Mouse (Mus musculus) megakaryocyte, embryonic 14.5 days (primary cell): ENCODE results near the gene Gm9837. TPM values are rescaled to one million over a fixed set of nuclear protein-coding genes. Genes with fewer than 3 reads are reported as not detected.
"Not testable (repeated sequence)": the region's sequence is repeated elsewhere in the genome, so short reads cannot be mapped to it uniquely, and the experiment has no call there.

Experiments used
- H3K27me3 ChIP-seq: replicated peaks from 2 replicates; pipeline ENCODE3; 2012; ENCODE audit warnings: inconsistent platforms
- H3K36me3 ChIP-seq: replicated peaks from 2 replicates; pipeline ENCODE3; 2012; ENCODE audit warnings: low read length, inconsistent platforms, mixed read lengths
- H3K4me1 ChIP-seq: 2 replicates; pipeline ENCODE4 v1.6.1; 2012; ENCODE audit warnings: inconsistent platforms
- H3K4me3 ChIP-seq: replicated peaks from 2 replicates; pipeline ENCODE3; 2012; ENCODE audit warnings: moderate library complexity, mild to moderate bottlenecking, inconsistent platforms
- H3K9me3 ChIP-seq: 2 replicates; pipeline ENCODE4 v1.6.1; 2012; ENCODE audit warnings: inconsistent platforms
- FLI1 ChIP-seq: IDR thresholded peaks from 2 replicates; pipeline ENCODE4 v1.6.1; 2012; ENCODE audit warnings: low read length, inconsistent platforms, mixed read lengths
- GATA1 ChIP-seq: IDR thresholded peaks from 3 replicates; pipeline ENCODE4 v1.6.1; 2012; ENCODE audit warnings: mixed read lengths, low read length, inconsistent platforms, borderline replicate concordance
- polyA plus RNA-seq: library from polyadenylated mRNA; stranded (reverse); fragments of >175 nt; gene quantifications from 2 replicates; pipeline ENCODE4 v1.2.3, GENCODE M21; 2012; ENCODE audit warnings: low replicate concordance; ENCODE audit not compliant: insufficient read depth

Gene Gm9837
- polyA plus RNA-seq, 1 experiment = not detected

GRCm38 (mm10) chr11:53441921-53442320 is 28.4 kb downstream of the Gm9837 start:
- Histone ChIP-seq H3K27me3 (peaks cover 27% of the 10 kb centered on the region), H3K4me3 (peak overlapping the region; percentile 64)
- TF ChIP-seq GATA1 (no peak; the same call in 2 of the 3 replicates), FLI1 (no peak)

DNA sequence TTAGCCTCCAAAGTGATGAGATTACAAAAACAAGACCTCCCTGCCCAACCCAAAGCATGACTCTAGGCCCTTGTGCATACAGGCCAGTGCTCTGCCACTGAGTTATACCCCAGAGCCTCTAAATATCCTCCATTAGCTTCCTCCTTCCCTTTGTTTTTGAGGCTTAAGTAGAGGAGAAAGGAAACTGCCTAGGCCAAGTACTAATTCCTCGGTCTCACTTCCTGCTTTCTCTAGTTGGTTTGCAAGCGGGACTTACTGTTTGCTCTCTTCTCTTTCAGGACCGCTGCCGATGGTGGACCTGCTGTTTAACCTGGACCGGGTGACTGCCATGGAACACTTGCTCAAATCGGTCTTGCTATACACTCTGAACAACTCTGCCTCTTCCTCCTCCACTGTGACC is 33.9 kb downstream of the Gm9837 start:
- Histone ChIP-seq H3K27me3 (peaks cover 18% of the 10 kb centered on the region), H3K36me3 (no peaks in the 10 kb centered on the region), H3K4me1 (peaks cover 68% of the 10 kb centered on the region), H3K4me3 (no peak overlapping the region), H3K9me3 (no peaks in the 10 kb centered on the region)
- no peak for TF ChIP-seq FLI1
- TF ChIP-seq GATA1 = no peak

More at GRCm38 (mm10) chr11:53441921-53442320, 28.4 kb downstream of the Gm9837 start:
- H3K9me3 ChIP-seq = no peaks in the 10 kb centered on the region
- H3K4me1 ChIP-seq = peaks cover 51% of the 10 kb centered on the region
- H3K36me3 ChIP-seq = no peaks in the 10 kb centered on the region

GRCm38 (mm10) chr11:53435504-53435903 is 34.8 kb downstream of the Gm9837 start:
- TF ChIP-seq FLI1 (no peak), GATA1 (no peak)
- H3K36me3 ChIP-seq = no peaks in the 10 kb centered on the region
- peaks cover 18% of the 10 kb centered on the region for H3K27me3 ChIP-seq
- no peaks in the 10 kb centered on the region for H3K9me3 ChIP-seq
- peaks cover 63% of the 10 kb centered on the region for H3K4me1 ChIP-seq
- no peak overlapping the region for H3K4me3 ChIP-seq

DNA sequence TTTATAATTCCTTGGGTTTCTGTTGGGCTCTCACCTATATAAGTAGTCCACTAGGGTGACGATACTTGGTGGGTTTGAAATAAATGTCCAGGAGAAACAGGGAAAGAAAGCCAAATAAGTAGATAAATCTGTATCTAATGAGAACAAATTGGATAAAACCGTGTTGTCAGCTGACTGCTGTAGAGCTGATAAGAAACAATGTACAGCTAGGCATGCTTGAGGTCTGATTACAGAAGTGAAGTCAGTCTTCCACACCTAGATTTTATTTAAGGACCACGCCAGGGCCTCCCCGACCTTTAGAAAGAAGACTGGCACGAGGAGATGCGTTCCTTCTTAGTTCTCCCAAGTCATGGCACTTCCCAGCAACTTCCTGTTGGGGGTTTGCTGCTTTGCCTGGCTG is 37.2 kb downstream of the Gm9837 start:
- TF ChIP-seq FLI1 (no peak), GATA1 (no peak)
- Histone ChIP-seq H3K36me3 (peaks cover 11% of the 10 kb centered on the region), H3K9me3 (no peaks in the 10 kb centered on the region), H3K4me3 (peak overlapping the region; percentile 62), H3K4me1 (peaks cover 73% of the 10 kb centered on the region), H3K27me3 (peaks cover 7% of the 10 kb centered on the region)

- TF ChIP-seq FLI1 (no peak), GATA1 (no peak)
- Histone ChIP-seq H3K36me3 (peaks cover 20% of the 10 kb centered on the region), H3K9me3 (no peaks in the 10 kb centered on the region), H3K27me3 (no peaks in the 10 kb centered on the region), H3K4me1 (peaks cover 64% of the 10 kb centered on the region), H3K4me3 (peak overlapping the region; percentile 98)
Measured at GRCm38 (mm10) chr11:53431347-53432056, 38.8 kb downstream of the Gm9837 start.

GRCm38 (mm10) chr11:53430670-53431346 is 39.5 kb downstream of the Gm9837 start, which contains the start of the genes Uqcrq and Gdf9:
Gene Uqcrq, minus strand, starts transcription at chr11:53430831.
Gene Gdf9, plus strand, starts transcription at chr11:53431023.
- H3K4me1 ChIP-seq = peaks cover 61% of the 10 kb centered on the region
- H3K27me3 ChIP-seq = no peaks in the 10 kb centered on the region
- peak within 1 kb of the TSS; percentile 98 for H3K4me3 ChIP-seq
- TF ChIP-seq FLI1 (0 out of 2 replicates have a peak, but pooled peaks have one; percentile 32), GATA1 (no peak)
- H3K9me3 ChIP-seq = no peaks in the 10 kb centered on the region
- peaks cover 25% of the 10 kb centered on the region for H3K36me3 ChIP-seq

GRCm38 (mm10) chr11:53430300-53430669 is 40.0 kb downstream of the Gm9837 start:
- Histone ChIP-seq H3K4me1 (peaks cover 61% of the 10 kb centered on the region), H3K36me3 (peaks cover 30% of the 10 kb centered on the region), H3K9me3 (no peaks in the 10 kb centered on the region), H3K27me3 (no peaks in the 10 kb centered on the region), H3K4me3 (peak overlapping the region; percentile 98)
- TF ChIP-seq GATA1 = no peak
- TF ChIP-seq FLI1 = no peak

DNA sequence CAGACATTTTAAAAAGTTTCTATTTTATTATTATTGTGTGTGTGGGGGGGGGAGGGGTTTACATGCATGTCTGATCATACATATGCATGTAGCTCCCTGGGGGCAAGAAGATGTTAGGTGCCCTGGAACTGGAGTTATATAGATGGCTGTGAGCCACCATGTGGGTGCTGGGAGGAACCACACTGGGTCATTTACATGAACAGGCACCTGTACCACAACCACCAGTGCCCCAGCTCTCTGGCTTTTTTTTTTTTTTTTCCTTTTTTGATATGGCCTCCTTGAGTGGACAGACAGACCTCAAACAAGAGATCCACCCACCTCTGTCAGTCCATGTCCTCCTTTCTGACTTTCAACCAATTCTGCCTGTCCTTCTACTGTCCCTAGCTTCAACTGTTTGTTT is 41.1 kb downstream of the Gm9837 start:
- Histone ChIP-seq H3K27me3 (no peaks in the 10 kb centered on the region), H3K4me1 (peaks cover 59% of the 10 kb centered on the region), H3K4me3 (peak overlapping the region; percentile 98), H3K9me3 (no peaks in the 10 kb centered on the region), H3K36me3 (peaks cover 40% of the 10 kb centered on the region)
- TF ChIP-seq FLI1 (no peak), GATA1 (no peak)

GRCm38 (mm10) chr11:53428716-53429057 is 41.6 kb downstream of the Gm9837 start:
- peaks cover 44% of the 10 kb centered on the region for H3K36me3 ChIP-seq
- H3K4me1 ChIP-seq = peaks cover 57% of the 10 kb centered on the region
- TF ChIP-seq FLI1 (no peak), GATA1 (no peak)
- no peaks in the 10 kb centered on the region for H3K27me3 ChIP-seq
- no peaks in the 10 kb centered on the region for H3K9me3 ChIP-seq
- H3K4me3 ChIP-seq = no peak overlapping the region

DNA sequence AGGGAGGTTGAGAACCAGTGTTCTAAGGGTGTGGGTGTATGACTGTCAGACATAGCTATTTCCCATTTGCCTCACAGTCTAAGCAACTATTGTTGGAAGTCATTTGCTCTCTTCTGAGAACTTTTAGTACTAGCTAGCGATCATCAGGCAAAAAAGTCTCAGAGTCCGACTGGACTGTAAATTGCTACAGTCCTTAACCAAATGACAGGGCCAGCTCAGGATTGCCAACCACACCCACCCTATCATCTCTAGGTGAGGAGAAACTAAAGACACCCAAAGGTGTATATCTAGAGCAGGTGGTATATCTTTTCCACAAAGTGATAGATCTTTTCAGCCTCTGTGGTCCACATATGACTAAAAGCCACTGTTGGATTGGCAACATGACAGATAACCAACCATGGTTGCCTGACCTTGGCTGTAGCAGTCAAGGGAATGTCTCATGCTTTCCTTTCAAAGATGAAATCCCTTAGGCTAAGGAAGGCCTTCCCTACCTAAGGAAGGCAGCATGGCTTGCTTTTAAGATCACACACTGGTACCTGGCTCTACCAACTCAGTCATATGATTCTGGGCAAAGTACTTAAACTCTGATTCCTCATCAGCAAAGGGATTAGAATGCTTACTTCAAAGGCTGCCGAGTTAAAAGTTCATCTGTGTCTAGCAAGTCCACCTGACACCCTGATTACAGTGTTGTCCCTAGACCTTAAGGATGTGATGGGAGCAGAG is 42.1 kb downstream of the Gm9837 start:
- TF ChIP-seq GATA1 = no peak
- peaks cover 52% of the 10 kb centered on the region for H3K4me1 ChIP-seq
- H3K9me3 ChIP-seq = no peaks in the 10 kb centered on the region
- no peak overlapping the region for H3K4me3 ChIP-seq
- peaks cover 50% of the 10 kb centered on the region for H3K36me3 ChIP-seq
- H3K27me3 ChIP-seq = no peaks in the 10 kb centered on the region

DNA sequence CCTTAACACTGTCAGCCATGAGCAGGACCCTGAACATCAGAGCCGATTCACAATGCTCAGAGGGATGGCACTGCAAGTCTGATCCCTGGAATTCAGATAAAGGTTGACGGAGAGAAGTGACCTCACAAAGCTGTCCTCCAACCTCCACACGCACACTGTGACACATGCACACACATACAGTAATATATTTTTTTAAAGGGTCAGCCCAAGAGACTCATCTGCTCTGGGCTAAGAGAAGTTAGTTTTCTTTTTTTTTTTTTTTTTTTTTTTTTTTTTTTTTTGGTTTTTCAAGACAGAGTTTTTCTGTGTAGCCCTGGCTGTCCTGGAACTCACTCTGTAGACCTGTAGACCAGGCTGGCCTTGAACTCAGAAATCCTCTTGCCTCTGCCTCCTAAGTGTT is 43.4 kb downstream of the Gm9837 start:
- not testable (repeated sequence) for H3K9me3 ChIP-seq, H3K4me3 ChIP-seq, H3K27me3 ChIP-seq
- peaks cover 62% of the 10 kb centered on the region for H3K36me3 ChIP-seq
- peaks cover 40% of the 10 kb centered on the region for H3K4me1 ChIP-seq
